Mouse (Mus musculus): Measurements from ENCODE around the gene Krtap26-1. TPM values are rescaled to one million over a fixed set of nuclear protein-coding genes. Genes with fewer than 3 reads are reported as not detected.

Gene Krtap26-1
- polyA plus RNA-seq, 1 experiment, result not detected

GRCm38 (mm10) chr16:88599504-88600237 is 47.9 kb downstream of the Krtap26-1 start:
- TF ChIP-seq CTCF (IDR thresholded peaks at IDR 0.05; ENCODE audit: insufficient read depth, low read depth, low read length) (no peak), POLR2A (IDR thresholded peaks at IDR 0.05; ENCODE audit: insufficient read depth, low read depth, low read length) (no peak)
- Histone ChIP-seq H3K4me3 (ENCODE audit: insufficient read depth, low read depth, low read length) (no peak overlapping the region), H3K27ac (ENCODE audit: insufficient read depth, low read depth, low read length) (no peak overlapping the region), H3K4me1 (ENCODE audit: control insufficient read depth, insufficient read depth, low read length) (no peaks in the 10 kb centered on the region)
- 66% methylated on average over 16 of the region's 16 CpGs for WGBS

Other genes with a start within 250 kb of the Krtap26-1 start
- gene Cldn17, start 140.8 kb downstream of the Krtap26-1 start, polyA plus RNA-seq (2012; ENCODE audit: insufficient read depth, insufficient read length, low replicate concordance, missing spikeins), result not detected in 2 replicates
- not detected in 2 replicates for gene Cldn8, start 84.6 kb downstream of the Krtap26-1 start, polyA plus RNA-seq (2012; ENCODE audit: insufficient read depth, insufficient read length, low replicate concordance, missing spikeins)
- gene Krtap24-1, start 35.5 kb downstream of the Krtap26-1 start, polyA plus RNA-seq (2012; ENCODE audit: insufficient read depth, insufficient read length, low replicate concordance, missing spikeins), result not detected in 2 replicates
- not detected in 2 replicates for gene 2310079G19Rik, start 20.1 kb downstream of the Krtap26-1 start, polyA plus RNA-seq (2012; ENCODE audit: insufficient read depth, insufficient read length, low replicate concordance, missing spikeins)
- gene Krtap27-1, start 23.9 kb upstream of the Krtap26-1 start, polyA plus RNA-seq (2012; ENCODE audit: insufficient read depth, insufficient read length, low replicate concordance, missing spikeins), result not detected in 2 replicates
- gene 2310061N02Rik, start 60.2 kb upstream of the Krtap26-1 start, polyA plus RNA-seq (2012; ENCODE audit: insufficient read depth, insufficient read length, low replicate concordance, missing spikeins), result not detected in 2 replicates
- not detected in 2 replicates for gene Krtap13-1, start 81.1 kb upstream of the Krtap26-1 start, polyA plus RNA-seq (2012; ENCODE audit: insufficient read depth, insufficient read length, low replicate concordance, missing spikeins)
- gene Krtap13, start 103.8 kb upstream of the Krtap26-1 start, polyA plus RNA-seq (2012; ENCODE audit: insufficient read depth, insufficient read length, low replicate concordance, missing spikeins), result not detected in 2 replicates
- not detected in 2 replicates for gene 2310034C09Rik, start 111.1 kb upstream of the Krtap26-1 start, polyA plus RNA-seq (2012; ENCODE audit: insufficient read depth, insufficient read length, low replicate concordance, missing spikeins)
- not detected in 2 replicates for gene 2310057N15Rik, start 126.4 kb upstream of the Krtap26-1 start, polyA plus RNA-seq (2012; ENCODE audit: insufficient read depth, insufficient read length, low replicate concordance, missing spikeins)
- gene Gm5965, start 130.1 kb upstream of the Krtap26-1 start, polyA plus RNA-seq (2012; ENCODE audit: insufficient read depth, insufficient read length, low replicate concordance, missing spikeins), result not detected in 2 replicates
- gene Gm20741, start 164.4 kb upstream of the Krtap26-1 start, polyA plus RNA-seq (2012; ENCODE audit: insufficient read depth, insufficient read length, low replicate concordance, missing spikeins), result not detected in 2 replicates
- gene Krtap15, start 172.4 kb upstream of the Krtap26-1 start, polyA plus RNA-seq (2012; ENCODE audit: insufficient read depth, insufficient read length, low replicate concordance, missing spikeins), result not detected in 2 replicates
- not detected in 2 replicates for gene Krtap14, start 178.3 kb upstream of the Krtap26-1 start, polyA plus RNA-seq (2012; ENCODE audit: insufficient read depth, insufficient read length, low replicate concordance, missing spikeins)
- not detected in 2 replicates for gene Krtap19-1, start 221.6 kb upstream of the Krtap26-1 start, polyA plus RNA-seq (2012; ENCODE audit: insufficient read depth, insufficient read length, low replicate concordance, missing spikeins)
- not detected in 2 replicates for gene Krtap19-2, start 226.5 kb upstream of the Krtap26-1 start, polyA plus RNA-seq (2012; ENCODE audit: insufficient read depth, insufficient read length, low replicate concordance, missing spikeins)
- not detected in 2 replicates for gene Krtap19-3, start 230.2 kb upstream of the Krtap26-1 start, polyA plus RNA-seq (2012; ENCODE audit: insufficient read depth, insufficient read length, low replicate concordance, missing spikeins)
- gene Krtap19-4, start 237.3 kb upstream of the Krtap26-1 start, polyA plus RNA-seq (2012; ENCODE audit: insufficient read depth, insufficient read length, low replicate concordance, missing spikeins), result not detected in 2 replicates
- not detected in 2 replicates for gene Krtap19-5, start 248.7 kb upstream of the Krtap26-1 start, polyA plus RNA-seq (2012; ENCODE audit: insufficient read depth, insufficient read length, low replicate concordance, missing spikeins)